Mouse (Mus musculus) ES-Bruce4 (cell line): ENCODE data around the gene Sox6. TPM values are rescaled to one million over a fixed set of nuclear protein-coding genes. Genes with fewer than 3 reads are reported as not detected.

Experiments
- H3K27ac ChIP-seq: 2 replicates; pipeline ENCODE4 v1.5.1; 2012; ENCODE audit warnings: low read length, inconsistent platforms; ENCODE audit not compliant: insufficient read depth
- H3K27me3 ChIP-seq: 2 replicates; pipeline ENCODE4 v1.6.1; 2012; ENCODE audit warnings: mild to moderate bottlenecking, low read length, inconsistent platforms; ENCODE audit not compliant: control insufficient read depth, poor library complexity, insufficient read depth, severe bottlenecking
- H3K36me3 ChIP-seq: 2 replicates; pipeline ENCODE4 v1.6.1; 2012; ENCODE audit warnings: inconsistent platforms, mild to moderate bottlenecking, low read length, moderate library complexity; ENCODE audit not compliant: control insufficient read depth, poor library complexity, insufficient read depth, severe bottlenecking
- H3K4me1 ChIP-seq: one replicate; pipeline ENCODE4 v1.8.1; 2011; ENCODE audit warnings: low read length; ENCODE audit not compliant: control insufficient read depth, insufficient read depth
- H3K4me3 ChIP-seq: 2 replicates; pipeline ENCODE4 v1.5.1; 2011; ENCODE audit warnings: low read depth, mild to moderate bottlenecking, low read length
- H3K9ac ChIP-seq: 2 replicates; pipeline ENCODE4 v1.6.1; 2012; ENCODE audit warnings: low read depth, mild to moderate bottlenecking, inconsistent platforms; ENCODE audit not compliant: poor library complexity, severe bottlenecking
- H3K9me3 ChIP-seq: replicated peaks from 2 replicates; pipeline ENCODE4 v1.6.1; 2012; ENCODE audit warnings: mild to moderate bottlenecking, low read length, inconsistent platforms; ENCODE audit not compliant: control insufficient read depth, poor library complexity, insufficient read depth, severe bottlenecking
- CTCF ChIP-seq: IDR thresholded peaks from one replicate; pipeline ENCODE4 v1.8.1; 2011; ENCODE audit warnings: low read depth, low read length
- EP300 ChIP-seq: IDR thresholded peaks from 2 replicates; pipeline ENCODE4 v1.6.1; 2011; ENCODE audit warnings: low read depth, low read length; ENCODE audit not compliant: insufficient read depth
- POLR2A ChIP-seq: IDR thresholded peaks from one replicate; pipeline ENCODE4 v1.8.1; 2011; ENCODE audit warnings: low read length; ENCODE audit not compliant: insufficient read depth
- polyA plus RNA-seq: library from polyadenylated mRNA; stranded (reverse); fragments of >200 nt; gene quantifications from 2 replicates; pipeline ENCODE4 v1.2.4, GENCODE M21; 2011; ENCODE audit warnings: low read depth; ENCODE audit not compliant: missing spikeins, insufficient read depth, insufficient read length

The Sox6 gene
- polyA plus RNA-seq, 1 experiment: 0.88 TPM

- Histone ChIP-seq H3K9ac (no peak overlapping the region), H3K4me1 (no peaks in the 10 kb centered on the region), H3K27me3 (no peaks in the 10 kb centered on the region), H3K36me3 (no peaks in the 10 kb centered on the region), H3K9me3 (no peaks in the 10 kb centered on the region; the same call in 1 of the 2 replicates), H3K27ac (no peak overlapping the region), H3K4me3 (no peak overlapping the region)
- TF ChIP-seq POLR2A (no peak), EP300 (no peak), CTCF (no peak)
Measured at GRCm38 (mm10) chr7:115471521-115471920, 567.1 kb downstream of the Sox6 start.

GRCm38 (mm10) chr7:115466811-115467210, 571.8 kb downstream of the Sox6 start:
- no peaks in the 10 kb centered on the region for H3K9me3 ChIP-seq

GRCm38 (mm10) chr7:115463367-115463766, 575.2 kb downstream of the Sox6 start:
- no peak for TF ChIP-seq POLR2A
- no peak for TF ChIP-seq EP300
- no peak for TF ChIP-seq CTCF
- Histone ChIP-seq H3K4me1 (no peaks in the 10 kb centered on the region), H3K27ac (no peak overlapping the region), H3K36me3 (no peaks in the 10 kb centered on the region), H3K9ac (no peak overlapping the region), H3K4me3 (no peak overlapping the region), H3K9me3 (no peaks in the 10 kb centered on the region), H3K27me3 (peaks cover 1% of the 10 kb centered on the region; the same call in 1 of the 2 replicates)

More at GRCm38 (mm10) chr7:115466811-115467210, 571.8 kb downstream of the Sox6 start:
- H3K36me3 ChIP-seq: no peaks in the 10 kb centered on the region
- H3K4me1 ChIP-seq: no peaks in the 10 kb centered on the region
- H3K4me3 ChIP-seq: no peak overlapping the region
- TF ChIP-seq EP300 (no peak), CTCF (no peak), POLR2A (no peak)
- H3K27me3 ChIP-seq: no peaks in the 10 kb centered on the region
- no peak overlapping the region for H3K27ac ChIP-seq
- H3K9ac ChIP-seq: no peak overlapping the region

GRCm38 (mm10) chr7:115462276-115462675, 576.3 kb downstream of the Sox6 start:
- H3K9me3 ChIP-seq: no peaks in the 10 kb centered on the region
- no peak overlapping the region for H3K27ac ChIP-seq
- H3K36me3 ChIP-seq: no peaks in the 10 kb centered on the region
- H3K9ac ChIP-seq: no peak overlapping the region
- TF ChIP-seq POLR2A (no peak), CTCF (no peak), EP300 (no peak)
- no peak overlapping the region for H3K4me3 ChIP-seq
- no peaks in the 10 kb centered on the region for H3K4me1 ChIP-seq
- H3K27me3 ChIP-seq: peaks cover 1% of the 10 kb centered on the region; the same call in 1 of the 2 replicates

GRCm38 (mm10) chr7:115454988-115455387, 583.6 kb downstream of the Sox6 start:
- Histone ChIP-seq H3K9ac (no peak overlapping the region), H3K4me3 (no peak overlapping the region), H3K9me3 (no peaks in the 10 kb centered on the region), H3K27me3 (peaks cover 1% of the 10 kb centered on the region; the same call in 1 of the 2 replicates), H3K36me3 (no peaks in the 10 kb centered on the region), H3K27ac (no peak overlapping the region), H3K4me1 (no peaks in the 10 kb centered on the region)
- TF ChIP-seq POLR2A (no peak), EP300 (no peak), CTCF (no peak)

GRCm38 (mm10) chr7:115453713-115454073, 584.9 kb downstream of the Sox6 start:
- TF ChIP-seq EP300 (no peak), CTCF (no peak)
- H3K4me1 ChIP-seq: no peaks in the 10 kb centered on the region
- no peak overlapping the region for H3K27ac ChIP-seq
- H3K27me3 ChIP-seq: no peaks in the 10 kb centered on the region
- H3K9me3 ChIP-seq: no peaks in the 10 kb centered on the region
- no peak overlapping the region for H3K9ac ChIP-seq
- peak overlapping the region; percentile 30; the same call in 1 of the 2 replicates for H3K4me3 ChIP-seq
- no peaks in the 10 kb centered on the region for H3K36me3 ChIP-seq
